Mouse (Mus musculus) testis, adult 2 months (tissue): Measurements from ENCODE around the gene Mansc4. TPM values are rescaled to one million over a fixed set of nuclear protein-coding genes. Genes with fewer than 3 reads are reported as not detected.

ENCODE experiments used
- H3K27ac ChIP-seq: fragments of 200-500 bp; 2 replicates; pipeline ENCODE4 v1.5.1; 2012; ENCODE audit warnings: low read depth, low read length; ENCODE audit not compliant: control insufficient read depth, insufficient read depth
- H3K27me3 ChIP-seq: fragments of 200-500 bp; 2 replicates; pipeline ENCODE4 v1.6.1; 2012; ENCODE audit warnings: mild to moderate bottlenecking, low read length, moderate library complexity; ENCODE audit not compliant: control insufficient read depth, insufficient read depth
- H3K36me3 ChIP-seq: fragments of 200-500 bp; 2 replicates; pipeline ENCODE4 v1.6.1; 2012; ENCODE audit warnings: mild to moderate bottlenecking, low read length; ENCODE audit not compliant: control insufficient read depth, insufficient read depth
- H3K4me1 ChIP-seq: fragments of 200-500 bp; 2 replicates; pipeline ENCODE4 v1.6.1; 2012; ENCODE audit warnings: low read length; ENCODE audit not compliant: control insufficient read depth, insufficient read depth
- H3K4me3 ChIP-seq: fragments of 200-500 bp; 2 replicates; pipeline ENCODE4 v1.5.1; 2012; ENCODE audit warnings: low read depth, mild to moderate bottlenecking, low read length, moderate library complexity, mixed read lengths; ENCODE audit not compliant: control insufficient read depth
- CTCF ChIP-seq: fragments of 200-500 bp; IDR thresholded peaks from 2 replicates; pipeline ENCODE4 v1.5.1; 2012; ENCODE audit warnings: low read depth, mild to moderate bottlenecking, inconsistent platforms, low read length, moderate library complexity; ENCODE audit not compliant: control insufficient read depth, insufficient read depth, insufficient replicate concordance
- POLR2A ChIP-seq: fragments of 200-500 bp; IDR thresholded peaks from 2 replicates; pipeline ENCODE4 v1.6.1; 2012; ENCODE audit warnings: low read depth, mild to moderate bottlenecking, inconsistent platforms, low read length, moderate library complexity; ENCODE audit not compliant: control insufficient read depth
- polyA plus RNA-seq: library from polyadenylated mRNA; depleted of rRNA; stranded (reverse); fragments of >200 nt; gene quantifications from 2 replicates; pipeline ENCODE4 v1.2.3, GENCODE M21; 2012

Gene Mansc4
- polyA plus RNA-seq, 1 experiment = 1.1 TPM

DNA sequence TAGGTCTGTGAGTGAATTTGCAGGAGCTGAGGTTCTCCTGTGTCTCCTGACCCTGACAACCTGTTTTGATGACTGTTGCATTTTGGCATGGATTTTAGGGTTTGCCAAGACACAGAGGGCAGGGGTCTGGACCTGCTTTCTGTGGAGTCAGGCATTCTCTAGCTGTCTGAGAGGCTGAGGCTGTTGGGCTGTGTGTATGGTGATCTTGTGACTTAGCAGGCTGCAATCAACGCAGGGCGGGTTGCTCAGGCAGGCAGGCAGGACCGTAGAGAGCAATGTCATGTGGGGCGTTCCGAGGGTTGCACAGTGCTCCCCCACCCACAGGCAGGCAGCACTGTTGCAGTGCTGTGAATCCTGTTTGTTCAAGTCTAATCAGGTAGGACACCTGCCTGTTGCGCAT is 19.9 kb upstream of the Mansc4 start:
- Histone ChIP-seq H3K4me3 (no peak overlapping the region), H3K27me3 (no peaks in the 10 kb centered on the region), H3K4me1 (no peaks in the 10 kb centered on the region; the same call in 1 of the 2 replicates), H3K36me3 (no peaks in the 10 kb centered on the region), H3K27ac (no peak overlapping the region)
- TF ChIP-seq POLR2A (no peak), CTCF (no peak)

- no peak for TF ChIP-seq POLR2A
- Histone ChIP-seq H3K4me3 (no peak overlapping the region), H3K36me3 (no peaks in the 10 kb centered on the region), H3K4me1 (no peaks in the 10 kb centered on the region; the same call in 1 of the 2 replicates), H3K27me3 (no peaks in the 10 kb centered on the region), H3K27ac (no peak overlapping the region)
Measured at GRCm38 (mm10) chr6:147105529-147105928, 18.7 kb upstream of the Mansc4 start.

DNA sequence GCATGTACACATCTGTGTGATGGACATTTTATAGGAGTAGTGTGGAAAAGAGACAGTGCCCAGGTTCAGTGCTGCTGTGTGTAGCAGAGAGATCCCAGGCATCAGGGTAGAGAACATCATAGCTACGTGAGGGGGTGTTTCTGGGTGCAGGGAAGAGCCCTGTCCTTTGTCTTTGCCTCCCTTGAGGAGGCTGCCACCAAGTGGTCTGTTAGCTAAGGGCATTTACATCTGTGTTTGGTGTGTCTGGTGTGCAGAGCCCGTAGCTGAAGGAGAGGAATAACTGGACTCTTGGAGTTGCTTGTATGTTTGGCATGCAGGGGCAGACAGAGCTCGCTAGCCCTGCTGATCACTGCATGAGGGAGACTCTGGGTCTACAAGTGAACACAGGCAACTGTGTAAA is 15.5 kb upstream of the Mansc4 start:
- no peaks in the 10 kb centered on the region for H3K27me3 ChIP-seq
- H3K36me3 ChIP-seq = no peaks in the 10 kb centered on the region
- TF ChIP-seq POLR2A (no peak), CTCF (no peak)
- no peak overlapping the region for H3K27ac ChIP-seq
- no peak overlapping the region for H3K4me3 ChIP-seq
- H3K4me1 ChIP-seq = no peaks in the 10 kb centered on the region; the same call in 1 of the 2 replicates

DNA sequence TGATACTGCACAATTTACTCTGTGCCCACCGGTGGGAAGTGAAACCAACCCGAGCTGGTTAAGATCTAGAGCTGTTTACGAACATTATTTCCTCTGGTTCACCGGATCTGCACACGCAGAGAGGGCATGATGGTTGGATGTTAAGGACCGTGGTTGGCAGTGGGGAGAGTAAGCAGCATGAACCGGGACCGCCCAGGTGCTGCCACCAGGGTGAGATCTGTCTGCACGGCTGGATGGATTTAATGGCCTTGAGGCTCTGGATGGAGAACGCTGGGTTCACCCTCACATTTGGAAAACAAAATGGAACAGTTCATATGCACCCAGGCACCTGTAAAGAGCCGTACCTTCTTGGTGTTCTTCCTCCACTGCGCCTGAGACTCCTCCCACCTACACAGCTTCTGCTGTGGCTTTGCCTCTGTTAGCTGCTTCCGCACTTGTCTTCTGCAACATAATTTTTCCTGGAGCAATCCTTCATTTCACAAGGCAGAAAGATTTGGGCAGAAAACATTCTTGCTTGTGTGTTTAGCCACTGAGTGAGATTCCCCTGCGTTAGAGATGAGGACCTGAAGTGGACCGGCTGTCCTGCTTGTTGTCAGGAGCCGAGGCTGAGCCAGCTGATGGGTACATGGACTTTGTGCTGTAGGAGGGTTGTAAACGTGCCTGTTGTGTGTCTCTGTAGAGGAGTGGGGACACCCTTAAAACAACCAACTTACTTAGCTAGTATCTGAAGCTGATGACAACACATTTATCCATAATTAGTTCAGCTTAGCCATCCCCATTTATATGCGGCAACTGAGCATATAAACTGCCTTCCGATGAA is 12.8 kb upstream of the Mansc4 start:
- Histone ChIP-seq H3K27me3 (no peaks in the 10 kb centered on the region), H3K27ac (no peak overlapping the region), H3K4me1 (no peaks in the 10 kb centered on the region; the same call in 1 of the 2 replicates), H3K36me3 (no peaks in the 10 kb centered on the region), H3K4me3 (no peak overlapping the region)
- TF ChIP-seq CTCF (no peak), POLR2A (no peak)

DNA sequence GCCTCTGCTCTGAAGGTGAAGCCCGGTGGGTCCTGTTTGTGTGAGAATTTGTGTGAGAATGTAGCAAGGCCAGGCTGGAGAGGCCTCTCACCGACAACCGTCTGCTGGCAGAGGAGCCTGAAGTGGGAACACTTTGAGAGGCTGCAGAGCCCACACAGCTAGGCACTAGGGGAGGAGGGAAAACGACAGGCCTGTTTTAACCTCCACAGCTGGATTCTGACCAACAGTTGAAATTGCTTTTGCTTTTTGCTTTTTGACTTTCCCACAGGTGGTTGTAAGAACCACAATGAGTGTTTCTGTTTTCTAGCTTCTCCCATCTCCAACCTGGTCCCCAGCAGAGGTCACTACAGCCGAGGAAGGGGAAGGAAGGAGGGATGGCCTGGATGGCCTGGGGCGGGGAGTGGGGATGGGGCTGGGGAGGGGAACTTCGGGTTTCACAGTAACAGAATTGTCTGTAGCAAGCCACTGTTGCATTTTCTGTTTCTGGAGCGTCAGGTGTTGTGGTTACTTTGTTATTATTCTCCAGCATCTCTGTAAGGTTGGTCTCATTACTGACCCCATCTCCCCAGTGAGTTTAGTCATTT is 10.6 kb upstream of the Mansc4 start:
- H3K4me1 ChIP-seq = no peaks in the 10 kb centered on the region
- H3K4me3 ChIP-seq = no peak overlapping the region
- no peak overlapping the region for H3K27ac ChIP-seq
- TF ChIP-seq CTCF (no peak), POLR2A (no peak)
- no peaks in the 10 kb centered on the region for H3K36me3 ChIP-seq
- no peaks in the 10 kb centered on the region for H3K27me3 ChIP-seq

DNA sequence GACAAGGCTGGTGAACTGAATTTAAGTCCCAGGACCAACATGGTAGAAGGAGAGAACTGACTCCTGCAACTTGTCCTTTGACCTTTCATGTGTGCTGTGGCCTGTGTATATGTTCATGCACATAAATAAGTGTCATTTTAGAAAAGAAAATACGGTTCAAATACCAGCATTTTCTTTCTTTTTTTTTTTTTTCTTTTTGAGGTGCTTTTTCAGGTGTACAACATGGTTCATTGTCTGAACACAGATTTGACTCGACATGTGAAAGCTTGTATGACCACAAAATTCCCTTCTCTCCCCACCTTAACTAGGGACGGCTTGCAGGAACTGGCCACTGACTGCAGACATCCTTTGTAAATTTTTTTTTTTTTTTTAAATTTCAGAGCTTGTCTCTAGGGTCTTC is 10.1 kb upstream of the Mansc4 start:
- no peak for TF ChIP-seq CTCF
- no peak for TF ChIP-seq POLR2A

GRCm38 (mm10) chr6:147096109-147096508 is 9.3 kb upstream of the Mansc4 start:
- no peak for TF ChIP-seq POLR2A
- TF ChIP-seq CTCF = no peak
- H3K4me3 ChIP-seq = no peak overlapping the region
- H3K4me1 ChIP-seq = peaks cover 4% of the 10 kb centered on the region
- H3K36me3 ChIP-seq = no peaks in the 10 kb centered on the region
- no peaks in the 10 kb centered on the region for H3K27me3 ChIP-seq
- no peak overlapping the region for H3K27ac ChIP-seq

More for the DNA sequence above, 10.1 kb upstream of the Mansc4 start:
- no peak overlapping the region for H3K4me3 ChIP-seq
- H3K27ac ChIP-seq = no peak overlapping the region
- no peaks in the 10 kb centered on the region for H3K27me3 ChIP-seq
- peaks cover under 1% of the 10 kb centered on the region; the same call in 1 of the 2 replicates for H3K4me1 ChIP-seq
- no peaks in the 10 kb centered on the region for H3K36me3 ChIP-seq

DNA sequence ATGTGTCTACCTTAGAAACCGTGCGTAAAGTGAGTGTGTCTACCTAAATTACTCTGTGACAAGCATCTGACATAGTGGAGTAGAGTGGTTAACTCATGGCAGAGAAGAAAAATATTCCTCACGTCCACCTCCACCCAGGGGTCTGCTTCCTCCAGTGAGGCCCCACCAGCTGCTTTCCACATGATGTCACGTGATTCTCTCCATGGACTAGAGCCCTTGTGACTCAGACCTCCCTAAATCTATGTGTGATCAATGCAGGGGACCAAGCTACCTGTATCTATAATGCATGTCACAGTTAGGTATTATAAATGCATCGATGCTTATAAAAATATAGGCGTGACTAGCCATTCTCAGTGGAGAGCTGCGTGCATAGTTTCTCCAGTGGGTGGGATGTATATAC is 7.9 kb upstream of the Mansc4 start:
- Histone ChIP-seq H3K4me1 (peaks cover 11% of the 10 kb centered on the region), H3K27ac (no peak overlapping the region), H3K27me3 (no peaks in the 10 kb centered on the region), H3K36me3 (no peaks in the 10 kb centered on the region), H3K4me3 (no peak overlapping the region)
- TF ChIP-seq CTCF = no peak
- no peak for TF ChIP-seq POLR2A
